Comparison of ENCODE assay signal across 8 mouse cellular contexts in the genomic region with DNA sequence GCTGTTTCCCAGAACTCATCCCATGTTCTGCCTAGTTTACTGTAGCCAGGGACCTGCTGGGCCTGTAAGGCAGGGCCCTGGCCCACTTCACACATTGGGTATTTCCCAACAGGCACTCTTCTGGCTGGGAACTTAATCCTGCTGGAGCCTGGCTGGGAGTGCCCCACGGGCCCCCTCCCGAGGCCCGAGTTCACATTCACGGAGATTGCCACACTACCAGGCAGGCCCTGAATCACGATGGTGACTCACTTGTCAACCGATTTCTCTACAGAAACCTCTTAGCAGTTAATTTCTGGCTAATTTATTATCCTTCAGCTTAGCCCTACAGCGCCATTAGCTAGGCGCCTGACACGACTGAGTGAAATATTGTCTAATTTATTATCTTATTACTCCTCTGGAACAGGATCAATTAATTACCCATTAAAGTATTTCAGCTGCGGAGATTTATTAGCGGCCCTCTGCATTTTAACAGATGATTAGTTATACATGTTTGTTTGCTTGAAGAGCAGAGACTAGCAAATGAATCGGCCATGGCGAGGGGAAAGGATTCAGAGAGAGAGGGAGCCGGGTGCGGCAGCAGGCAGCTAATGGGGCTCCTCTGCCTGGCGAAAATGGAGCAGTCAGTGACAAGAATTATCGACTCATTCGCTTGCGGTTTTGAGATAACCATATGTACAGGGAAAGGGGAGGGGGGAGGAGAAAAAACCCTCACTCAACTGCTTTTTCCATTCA.
DNase-seq lines count a peak whose midpoint lies in the region; ATAC-seq and TF ChIP-seq lines count a peak whose summit lies in the region.

No protein-coding gene starts in this region.

- no peaks in the 10 kb centered on the region for H3K36me3 ChIP-seq in neural tube, embryonic 11.5 days (ENCODE audit: control insufficient read depth, insufficient read depth, low read length)
- no peaks in the 10 kb centered on the region for H3K36me3 ChIP-seq in hindbrain, embryonic 16.5 days (ENCODE audit: control insufficient read depth, insufficient read depth, low read length)
- no peaks in the 10 kb centered on the region for H3K36me3 ChIP-seq in lung, embryonic 14.5 days (ENCODE audit: insufficient read depth)

- TF ChIP-seq CTCF in lung, embryonic 14.5 days (IDR thresholded peaks at IDR 0.05; ENCODE audit: low read depth) = no peak

- no peaks in the 10 kb centered on the region for H3K27me3 ChIP-seq in neural tube, embryonic 11.5 days (ENCODE audit: control insufficient read depth, insufficient read depth, low read length)
- no peaks in the 10 kb centered on the region for H3K27me3 ChIP-seq in hindbrain, embryonic 16.5 days (replicated peaks; ENCODE audit: control insufficient read depth, insufficient read depth, low read length)
- H3K27me3 ChIP-seq in lung, embryonic 14.5 days (ENCODE audit: insufficient read depth, low read length) = peaks cover 3% of the 10 kb centered on the region; the same call in 1 of the 2 replicates

- H3K27ac ChIP-seq in neural tube, embryonic 11.5 days (ENCODE audit: low read depth, low read length) = 0 out of 2 replicates have a peak overlapping the region, but pooled peaks have one; percentile 40
- H3K27ac ChIP-seq in hindbrain, embryonic 16.5 days (ENCODE audit: low read depth, low read length) = peak overlapping the region; percentile 74
- no peak overlapping the region for H3K27ac ChIP-seq in lung, embryonic 14.5 days (ENCODE audit: low read depth)

- no peak overlapping the region for H3K4me2 ChIP-seq in neural tube, embryonic 11.5 days (ENCODE audit: low read depth)
- H3K4me2 ChIP-seq in hindbrain, embryonic 16.5 days (ENCODE audit: low read length) = no peak overlapping the region
- no peak overlapping the region for H3K4me2 ChIP-seq in lung, embryonic 14.5 days

- DNase-seq in neural tube, embryonic 11.5 days (ENCODE audit: low spot score) = peak; percentile 59
- no peak for DNase-seq in neural tube, embryonic 10.5 days (ENCODE audit: extremely low spot score, low spot score)
- DNase-seq in cerebellum, postnatal 25 days = peak; percentile 70 to 72
- peak; percentile 28 for DNase-seq in lung, embryonic 14.5 days
- DNase-seq in urinary bladder, postnatal 25 days (ENCODE audit: low spot score) = peak; percentile 27
- DNase-seq in testis, postnatal 14 days (ENCODE audit: low spot score) = no peak

- no peak overlapping the region for H3K9ac ChIP-seq in neural tube, embryonic 11.5 days (ENCODE audit: low read length)
- H3K9ac ChIP-seq in hindbrain, embryonic 16.5 days (ENCODE audit: low read depth, low read length) = no peak overlapping the region; the same call in 1 of the 2 replicates
- H3K9ac ChIP-seq in lung, embryonic 14.5 days = no peak overlapping the region

- peaks cover 11% of the 10 kb centered on the region for H3K4me1 ChIP-seq in neural tube, embryonic 11.5 days (ENCODE audit: control insufficient read depth, insufficient read depth, low read length)
- H3K4me1 ChIP-seq in hindbrain, embryonic 16.5 days (ENCODE audit: control insufficient read depth, insufficient read depth, low read depth, low read length) = peaks cover 12% of the 10 kb centered on the region
- no peaks in the 10 kb centered on the region for H3K4me1 ChIP-seq in lung, embryonic 14.5 days (ENCODE audit: insufficient read depth)

- WGBS in neural tube, embryonic 11.5 days = 37% methylated on average over 19 of the region's 19 CpGs
- 33% methylated on average over 19 of the region's 19 CpGs for WGBS in hindbrain, embryonic 16.5 days
- WGBS in lung, embryonic 14.5 days = 29% methylated on average over 19 of the region's 19 CpGs

- peak; percentile 74 for ATAC-seq in neural tube, embryonic 11.5 days (ENCODE audit: insufficient read depth, low FRiP score, low TSS enrichment)
- peak; percentile 79 for ATAC-seq in hindbrain, embryonic 16.5 days
- peak; percentile 8; the same call in 1 of the 2 replicates for ATAC-seq in lung, embryonic 14.5 days (ENCODE audit: insufficient read depth)
- ATAC-seq in activated CD4-positive, CD25-positive, alpha-beta regulatory T cell, adult 4 months = no peak

- H3K4me3 ChIP-seq in neural tube, embryonic 11.5 days (ENCODE audit: low read depth, low read length) = no peak overlapping the region
- H3K4me3 ChIP-seq in hindbrain, embryonic 16.5 days (ENCODE audit: low read length) = no peak overlapping the region
- no peak overlapping the region for H3K4me3 ChIP-seq in lung, embryonic 14.5 days (ENCODE audit: low read depth, low read length)

- no peaks in the 10 kb centered on the region for H3K9me3 ChIP-seq in neural tube, embryonic 11.5 days (ENCODE audit: control insufficient read depth, low read length)
- H3K9me3 ChIP-seq in hindbrain, embryonic 16.5 days (ENCODE audit: control insufficient read depth, low read length) = no peaks in the 10 kb centered on the region
- no peaks in the 10 kb centered on the region for H3K9me3 ChIP-seq in lung, embryonic 14.5 days (ENCODE audit: low read depth, low read length)

Comparison
In these comparisons a context has a peak if more than half of its experiments do, and no peak if none do; other contexts are left out.
1. DNase-seq: peak in neural tube, embryonic 11.5 days (single experiment), cerebellum, postnatal 25 days (2 of 2), lung, embryonic 14.5 days (single experiment) and urinary bladder, postnatal 25 days (single experiment); none in neural tube, embryonic 10.5 days (single experiment) and testis, postnatal 14 days (single experiment).